Mouse (Mus musculus) neural tube, embryonic 12.5 days (tissue): ENCODE data around the gene Vax2. TPM values are rescaled to one million over a fixed set of nuclear protein-coding genes. Genes with fewer than 3 reads are reported as not detected.

Experiments
- ATAC-seq: fragments of 200-750 bp; cut with Nextera tagmentation; 2 replicates; pipeline ENCODE4 v1.8.0; 2017; ENCODE audit warnings: low read depth, mild to moderate bottlenecking, moderate TSS enrichment, moderate library complexity; ENCODE audit not compliant: low FRiP score
- H3K27ac ChIP-seq: fragments of 300-500 bp; sonication (generic); 2 replicates; pipeline ENCODE4 v1.5.1; 2016
- H3K27me3 ChIP-seq: fragments of 300-500 bp; sonication (generic); replicated peaks from 2 replicates; pipeline ENCODE4 v1.6.1; 2016; ENCODE audit warnings: mild to moderate bottlenecking
- H3K36me3 ChIP-seq: fragments of 300-500 bp; sonication (generic); 2 replicates; pipeline ENCODE4 v1.6.1; 2016; ENCODE audit warnings: mild to moderate bottlenecking
- H3K4me1 ChIP-seq: fragments of 300-500 bp; sonication (generic); 2 replicates; pipeline ENCODE4 v1.6.1; 2016
- H3K4me2 ChIP-seq: fragments of 300-500 bp; sonication (generic); replicated peaks from 2 replicates; pipeline ENCODE4 v1.6.1; 2016; ENCODE audit warnings: mild to moderate bottlenecking
- H3K4me3 ChIP-seq: fragments of 300-500 bp; sonication (generic); 2 replicates; pipeline ENCODE4 v1.5.1; 2016
- H3K9ac ChIP-seq: fragments of 300-500 bp; sonication (generic); 2 replicates; pipeline ENCODE4 v1.6.1; 2016; ENCODE audit warnings: mild to moderate bottlenecking
- H3K9me3 ChIP-seq: fragments of 300-500 bp; sonication (generic); 2 replicates; pipeline ENCODE4 v1.6.1; 2016; ENCODE audit warnings: mild to moderate bottlenecking
- WGBS: fragments of 180-500 bp; shearing (Covaris S2); methylation state at CpG from one replicate; pipeline ENCODE4 v1.1.7; 2016; 5-methylcytosine and 5-hydroxymethylcytosine counted together
- polyA plus RNA-seq: library from polyadenylated mRNA; unstranded; fragments of >200 nt; fragmentation: Nextera tagmentation; extraction: Ambion mirVana; gene quantifications from 2 replicates; pipeline ENCODE4 v1.2.1, GENCODE M21; 2016

Gene Vax2
- polyA plus RNA-seq, 1 experiment from 2014 or later, result 0.15 TPM

- Histone ChIP-seq H3K4me3 (no peak overlapping the region), H3K27ac (no peak overlapping the region), H3K27me3 (no peaks in the 10 kb centered on the region; the same call in 1 of the 2 replicates), H3K9ac (no peak overlapping the region), H3K36me3 (no peaks in the 10 kb centered on the region), H3K4me1 (peaks cover 5% of the 10 kb centered on the region; the same call in 1 of the 2 replicates), H3K9me3 (no peaks in the 10 kb centered on the region), H3K4me2 (no peak overlapping the region)
- WGBS, result 76% methylated on average over 5 of the region's 5 CpGs
- no peak for ATAC-seq
Measured at GRCm38 (mm10) chr6:83744126-83744525, 33.1 kb downstream of the Vax2 start.

DNA sequence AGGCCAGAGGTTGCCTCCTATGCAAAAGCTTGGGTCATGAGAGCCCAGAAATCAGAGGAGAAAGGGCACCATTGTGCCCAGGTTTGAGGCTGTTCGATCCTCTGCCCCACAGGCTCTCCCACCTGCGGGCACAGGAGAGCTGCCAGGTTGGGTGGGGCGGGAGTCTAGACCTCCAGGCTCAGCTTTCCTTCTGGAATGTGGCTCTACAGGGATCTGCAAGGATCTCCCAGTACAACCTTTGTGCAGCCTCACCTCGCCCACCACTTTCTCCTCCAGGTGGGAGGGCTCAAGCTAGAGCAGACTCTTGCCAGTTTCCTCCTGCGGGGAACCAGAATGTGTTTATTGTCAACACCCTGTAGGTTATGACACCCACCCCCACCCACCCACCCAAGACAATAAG lies 33.5 kb downstream of the Vax2 start:
- H3K4me3 ChIP-seq, result no peak overlapping the region
- H3K9ac ChIP-seq, result no peak overlapping the region
- ATAC-seq, result no peak
- H3K9me3 ChIP-seq, result no peaks in the 10 kb centered on the region
- H3K4me2 ChIP-seq, result no peak overlapping the region
- H3K4me1 ChIP-seq, result peaks cover 5% of the 10 kb centered on the region; the same call in 1 of the 2 replicates
- WGBS, result 74% methylated on average over 5 of the region's 5 CpGs
- no peak overlapping the region for H3K27ac ChIP-seq
- H3K27me3 ChIP-seq, result no peaks in the 10 kb centered on the region; the same call in 1 of the 2 replicates
- H3K36me3 ChIP-seq, result no peaks in the 10 kb centered on the region

DNA sequence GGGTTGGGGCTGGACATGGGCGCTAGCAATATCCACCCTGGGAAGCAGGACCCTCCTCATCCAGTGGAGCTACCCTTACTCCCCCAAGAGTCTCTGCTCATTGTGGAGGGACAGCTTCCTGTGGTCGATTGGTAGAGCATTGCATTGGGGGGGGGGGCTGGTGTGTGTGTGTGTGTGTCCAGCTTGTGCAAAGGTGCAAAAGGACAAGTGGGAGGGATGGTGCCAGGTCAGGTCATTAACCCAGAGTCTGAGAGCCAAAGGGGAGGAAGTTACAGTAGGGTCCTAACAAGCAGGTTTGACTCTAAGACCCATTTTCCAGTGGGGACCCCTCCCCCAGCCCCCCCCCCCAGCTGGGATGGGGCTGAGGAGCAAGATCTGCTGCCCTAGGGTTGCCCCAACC lies 34.4 kb downstream of the Vax2 start:
- H3K27me3 ChIP-seq, result no peaks in the 10 kb centered on the region; the same call in 1 of the 2 replicates
- H3K4me1 ChIP-seq, result peaks cover 5% of the 10 kb centered on the region; the same call in 1 of the 2 replicates
- no peaks in the 10 kb centered on the region for H3K36me3 ChIP-seq
- H3K4me2 ChIP-seq, result no peak overlapping the region
- no peak overlapping the region for H3K4me3 ChIP-seq
- H3K27ac ChIP-seq, result no peak overlapping the region
- WGBS, result 60% methylated on average over 2 of the region's 2 CpGs
- no peaks in the 10 kb centered on the region for H3K9me3 ChIP-seq
- no peak overlapping the region for H3K9ac ChIP-seq
- no peak for ATAC-seq

DNA sequence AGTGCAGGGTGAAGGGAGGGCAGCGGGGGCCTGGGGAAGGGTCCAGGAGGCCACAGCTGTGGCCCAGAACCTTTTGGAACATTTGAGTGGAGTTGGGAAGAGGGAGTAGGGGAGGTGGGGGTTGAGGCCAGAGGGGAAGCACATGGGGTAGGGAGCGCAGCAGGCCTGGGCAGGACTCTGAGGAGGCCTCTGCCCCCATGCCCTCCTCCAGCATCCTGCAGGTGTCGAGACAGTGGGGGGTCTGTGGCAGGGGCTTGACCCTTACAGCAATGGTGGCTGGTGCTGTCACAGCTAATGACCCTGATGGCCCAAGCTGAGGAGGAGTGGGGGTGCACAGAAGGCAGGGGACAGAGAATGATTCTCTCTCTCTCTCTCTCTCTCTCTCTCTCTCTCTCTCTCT lies 38.2 kb downstream of the Vax2 start:
- no peak for ATAC-seq
- Histone ChIP-seq H3K4me1 (peaks cover 5% of the 10 kb centered on the region; the same call in 1 of the 2 replicates), H3K9ac (no peak overlapping the region), H3K9me3 (no peaks in the 10 kb centered on the region), H3K36me3 (no peaks in the 10 kb centered on the region), H3K4me2 (no peak overlapping the region), H3K4me3 (no peak overlapping the region), H3K27ac (no peak overlapping the region), H3K27me3 (peaks cover 19% of the 10 kb centered on the region)
- 41% methylated on average over 3 of the region's 3 CpGs for WGBS

DNA sequence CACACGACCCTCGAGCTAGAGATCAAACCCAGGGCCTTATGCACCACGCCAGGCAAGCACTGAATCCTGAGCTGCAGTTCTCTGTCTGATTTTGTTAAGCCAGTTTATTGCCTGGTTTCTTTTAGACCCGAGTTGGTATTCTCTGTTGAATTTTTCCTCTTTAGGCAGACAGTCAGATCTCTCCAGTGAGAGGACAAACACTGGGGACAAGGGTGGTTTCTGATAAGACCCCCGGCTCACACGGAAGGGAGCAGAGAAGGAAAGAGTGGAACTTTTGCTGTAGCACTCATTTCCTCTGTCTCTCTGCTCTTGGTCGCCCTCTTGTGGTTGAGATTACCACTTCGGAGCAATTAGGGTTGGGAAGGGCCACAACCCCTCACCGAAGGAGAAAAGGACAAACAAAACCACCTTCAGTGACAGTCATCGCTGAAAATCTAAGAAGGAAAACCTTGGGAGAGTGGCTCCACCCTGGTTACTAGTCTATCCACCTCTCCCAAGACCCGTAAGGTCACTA lies 39.2 kb downstream of the Vax2 start:
- H3K36me3 ChIP-seq, result no peaks in the 10 kb centered on the region
- H3K27me3 ChIP-seq, result peaks cover 19% of the 10 kb centered on the region
- H3K9ac ChIP-seq, result no peak overlapping the region
- peaks cover 5% of the 10 kb centered on the region; the same call in 1 of the 2 replicates for H3K4me1 ChIP-seq
- no peak overlapping the region for H3K4me3 ChIP-seq
- WGBS, result 9% methylated on average over 11 of the region's 11 CpGs
- H3K9me3 ChIP-seq, result no peaks in the 10 kb centered on the region
- no peak overlapping the region for H3K27ac ChIP-seq
- no peak overlapping the region for H3K4me2 ChIP-seq
- ATAC-seq, result peak; percentile 9; the same call in 1 of the 2 replicates

DNA sequence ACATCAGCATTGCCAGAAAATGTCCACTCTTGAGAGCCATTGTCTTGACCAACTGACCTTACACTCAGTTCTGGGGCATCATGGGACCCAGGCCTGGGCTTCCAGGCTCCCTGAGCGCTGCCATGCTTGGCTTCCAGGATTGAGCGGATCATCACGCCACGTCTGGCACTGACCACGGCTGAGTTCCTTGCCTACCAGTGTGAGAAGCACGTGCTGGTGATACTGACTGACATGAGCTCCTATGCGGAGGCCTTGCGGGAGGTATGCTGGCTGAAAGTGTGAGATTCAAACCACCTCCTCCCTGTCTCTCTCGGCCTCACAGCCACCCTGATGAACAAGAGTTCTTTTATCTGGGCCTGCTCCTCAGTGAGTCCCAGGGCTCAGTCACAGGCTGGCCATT lies 45.0 kb downstream of the Vax2 start:
- Histone ChIP-seq H3K9me3 (no peaks in the 10 kb centered on the region), H3K27ac (no peak overlapping the region), H3K4me3 (no peak overlapping the region), H3K4me1 (no peaks in the 10 kb centered on the region), H3K27me3 (peaks cover 59% of the 10 kb centered on the region), H3K4me2 (no peak overlapping the region), H3K36me3 (no peaks in the 10 kb centered on the region), H3K9ac (no peak overlapping the region)
- no peak for ATAC-seq
- WGBS, result 75% methylated on average over 9 of the region's 9 CpGs

GRCm38 (mm10) chr6:83762344-83762743 lies 51.3 kb downstream of the Vax2 start, which contains the start of gene Ankrd53:
Gene Ankrd53 (plus strand): TSS chr6:83762644.
- peak within 1 kb of the TSS; percentile 26 for H3K4me3 ChIP-seq
- 29% methylated on average over 6 of the region's 6 CpGs for WGBS
- peaks cover 8% of the 10 kb centered on the region for H3K4me1 ChIP-seq
- H3K27me3 ChIP-seq, result peaks cover 63% of the 10 kb centered on the region
- H3K4me2 ChIP-seq, result peak within 1 kb of the TSS; percentile 55
- H3K9me3 ChIP-seq, result no peaks in the 10 kb centered on the region
- ATAC-seq, result no peak
- H3K36me3 ChIP-seq, result no peaks in the 10 kb centered on the region
- H3K9ac ChIP-seq, result no peak within 1 kb of the TSS
- no peak within 1 kb of the TSS for H3K27ac ChIP-seq

DNA sequence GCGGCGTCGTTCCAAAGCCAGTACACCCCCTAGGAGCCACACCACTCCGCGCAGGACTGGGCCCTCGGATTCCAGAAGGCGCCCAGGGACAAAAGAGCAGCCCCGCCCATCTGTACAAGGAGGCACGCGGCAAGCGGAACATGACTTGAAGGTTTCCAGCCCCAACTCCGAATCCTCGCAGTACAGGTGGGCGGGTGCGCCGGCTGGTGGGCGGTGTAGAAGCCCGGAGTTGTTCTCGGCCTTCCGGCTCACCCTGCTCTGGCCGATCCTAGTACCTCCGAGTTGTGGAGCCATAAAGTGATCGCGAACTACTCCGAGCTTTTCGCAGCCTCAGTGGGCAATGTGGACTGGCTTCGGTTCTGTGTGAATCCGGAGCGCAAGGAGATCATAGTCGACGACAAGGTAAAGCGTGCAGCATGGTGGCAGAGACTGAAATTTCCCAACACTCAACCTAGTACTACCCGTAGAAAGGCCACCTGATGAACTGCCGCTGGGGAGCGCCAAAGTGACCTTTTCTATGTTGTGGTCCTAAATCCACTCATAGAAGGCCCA lies 51.9 kb downstream of the Vax2 start:
- no peak for ATAC-seq
- 1% methylated on average over 35 of the region's 35 CpGs for WGBS
- peaks cover 57% of the 10 kb centered on the region for H3K27me3 ChIP-seq
- H3K9ac ChIP-seq, result no peak overlapping the region
- H3K27ac ChIP-seq, result no peak overlapping the region
- peak overlapping the region; percentile 55 for H3K4me2 ChIP-seq
- peak overlapping the region; percentile 26 for H3K4me3 ChIP-seq
- H3K36me3 ChIP-seq, result no peaks in the 10 kb centered on the region
- peaks cover 8% of the 10 kb centered on the region for H3K4me1 ChIP-seq
- H3K9me3 ChIP-seq, result no peaks in the 10 kb centered on the region

DNA sequence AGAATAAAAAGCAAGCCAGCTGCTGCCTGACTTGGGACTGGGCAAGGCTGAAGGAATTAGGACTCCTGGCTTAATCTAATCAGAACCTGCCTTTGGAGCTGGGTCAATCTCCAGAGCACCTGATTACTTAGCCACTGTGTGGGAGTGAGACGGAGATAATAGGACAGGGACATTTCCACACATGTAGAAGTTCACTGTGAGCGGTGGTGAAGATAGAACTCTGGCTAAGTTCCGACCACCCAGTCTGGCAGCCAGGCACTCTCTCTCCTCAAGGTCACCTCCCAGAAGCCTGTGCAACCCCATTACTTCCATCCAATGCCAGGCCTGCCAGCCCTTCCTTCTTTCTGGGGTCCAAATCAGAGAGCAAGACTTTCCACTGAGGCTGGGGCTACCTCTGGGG lies 55.9 kb downstream of the Vax2 start:
- Histone ChIP-seq H3K4me3 (no peak overlapping the region), H3K27ac (no peak overlapping the region), H3K9me3 (no peaks in the 10 kb centered on the region), H3K36me3 (peaks cover 31% of the 10 kb centered on the region), H3K27me3 (peaks cover 26% of the 10 kb centered on the region), H3K9ac (no peak overlapping the region), H3K4me1 (peaks cover 8% of the 10 kb centered on the region), H3K4me2 (no peak overlapping the region)
- no peak for ATAC-seq
- 97% methylated on average over 3 of the region's 3 CpGs for WGBS

GRCm38 (mm10) chr6:83768485-83768884 lies 57.4 kb downstream of the Vax2 start:
- Histone ChIP-seq H3K27ac (no peak overlapping the region), H3K36me3 (peaks cover 42% of the 10 kb centered on the region), H3K4me2 (no peak overlapping the region), H3K4me3 (no peak overlapping the region), H3K9me3 (no peaks in the 10 kb centered on the region), H3K9ac (no peak overlapping the region), H3K4me1 (peaks cover 2% of the 10 kb centered on the region; the same call in 1 of the 2 replicates), H3K27me3 (peaks cover 11% of the 10 kb centered on the region)
- WGBS, result 89% methylated on average over 5 of the region's 5 CpGs
- no peak for ATAC-seq

GRCm38 (mm10) chr6:83774126-83774525 lies 63.1 kb downstream of the Vax2 start:
- Histone ChIP-seq H3K36me3 (peaks cover 36% of the 10 kb centered on the region), H3K9me3 (no peaks in the 10 kb centered on the region), H3K27ac (no peak overlapping the region), H3K4me3 (peak overlapping the region; percentile 80; the same call in 1 of the 2 replicates), H3K27me3 (no peaks in the 10 kb centered on the region), H3K4me1 (peaks cover 19% of the 10 kb centered on the region), H3K9ac (peak overlapping the region; percentile 90; the same call in 1 of the 2 replicates), H3K4me2 (peak overlapping the region; percentile 89)
- 53% methylated on average over 9 of the region's 9 CpGs for WGBS
- no peak for ATAC-seq

GRCm38 (mm10) chr6:83774781-83775563 lies 63.9 kb downstream of the Vax2 start:
- H3K4me2 ChIP-seq, result peak overlapping the region; percentile 89
- no peak overlapping the region for H3K27ac ChIP-seq
- ATAC-seq, result peak; percentile 64
- H3K4me3 ChIP-seq, result peak overlapping the region; percentile 80
- 3% methylated on average over 14 of the region's 14 CpGs for WGBS
- H3K27me3 ChIP-seq, result no peaks in the 10 kb centered on the region
- H3K9me3 ChIP-seq, result no peaks in the 10 kb centered on the region
- H3K9ac ChIP-seq, result peak overlapping the region; percentile 90
- peaks cover 19% of the 10 kb centered on the region for H3K4me1 ChIP-seq
- H3K36me3 ChIP-seq, result peaks cover 29% of the 10 kb centered on the region
